Mouse (Mus musculus) cerebellum, adult 9-11 months (tissue): ENCODE data around the gene Hist2h2aa1.
"Not testable (repeated sequence)": the region's sequence is repeated elsewhere in the genome, so short reads cannot be mapped to it uniquely, and the experiment has no call there.

ENCODE experiments used
- DNase-seq: peaks from one replicate; pipeline ENCODE4 v3.0.0; 2022

Hist2h2aa1 gene

GRCm38 (mm10) chr3:96245003-96245886 lies at the start of gene Hist2h2aa1:
Gene Hist2h2aa1, plus strand, starts transcription at chr3:96245497.
- peak; percentile 94 for DNase-seq

GRCm38 (mm10) chr3:96195616-96196313 lies 49.5 kb upstream of the Hist2h2aa1 start:
- DNase-seq = no peak

- DNase-seq = no peak
Observed at GRCm38 (mm10) chr3:96196437-96197128, 48.7 kb upstream of the Hist2h2aa1 start.

- DNase-seq = peak; percentile 93
Observed at GRCm38 (mm10) chr3:96197129-96197749, 48.1 kb upstream of the Hist2h2aa1 start.

GRCm38 (mm10) chr3:96198181-96198580 lies 47.1 kb upstream of the Hist2h2aa1 start:
- no peak for DNase-seq

- DNase-seq = not testable (repeated sequence)
Observed at GRCm38 (mm10) chr3:96198601-96199251, 46.6 kb upstream of the Hist2h2aa1 start.

- DNase-seq = no peak
Observed at GRCm38 (mm10) chr3:96199731-96200130, 45.6 kb upstream of the Hist2h2aa1 start.

- no peak for DNase-seq
Observed at GRCm38 (mm10) chr3:96207819-96208218, 37.5 kb upstream of the Hist2h2aa1 start.

- no peak for DNase-seq
Observed at GRCm38 (mm10) chr3:96209242-96209641, 36.1 kb upstream of the Hist2h2aa1 start.

- DNase-seq = peak; percentile 62
Observed at GRCm38 (mm10) chr3:96219191-96219641, 26.1 kb upstream of the Hist2h2aa1 start.

GRCm38 (mm10) chr3:96219661-96220130 lies 25.6 kb upstream of the Hist2h2aa1 start, which contains the start of the genes Bola1 and Hist2h2ab:
Gene Bola1, minus strand, starts transcription at chr3:96219709.
Gene Hist2h2ab, plus strand, starts transcription at chr3:96219865.
- peak; percentile 87 for DNase-seq

- DNase-seq = not testable (repeated sequence)
Observed at GRCm38 (mm10) chr3:96220131-96220764, 25.0 kb upstream of the Hist2h2aa1 start.

- peak; percentile 92 for DNase-seq
Observed at GRCm38 (mm10) chr3:96220765-96221639, 24.3 kb upstream of the Hist2h2aa1 start, which contains the start of the genes Hist2h2ac and Hist2h2be. Gene Hist2h2ac, minus strand, starts transcription at chr3:96220880. Gene Hist2h2be, plus strand, starts transcription at chr3:96221119.

- peak; percentile 43 for DNase-seq
Observed at GRCm38 (mm10) chr3:96221640-96222038, 23.7 kb upstream of the Hist2h2aa1 start.

GRCm38 (mm10) chr3:96222774-96223173 lies 22.5 kb upstream of the Hist2h2aa1 start:
- DNase-seq = peak; percentile 52

GRCm38 (mm10) chr3:96225421-96225820 lies 19.9 kb upstream of the Hist2h2aa1 start:
- DNase-seq = no peak

- DNase-seq = no peak
Observed at GRCm38 (mm10) chr3:96226695-96227648, 18.3 kb upstream of the Hist2h2aa1 start.

GRCm38 (mm10) chr3:96228828-96229227 lies 16.5 kb upstream of the Hist2h2aa1 start:
- DNase-seq = no peak

- DNase-seq = no peak
Observed at GRCm38 (mm10) chr3:96230404-96230803, 14.9 kb upstream of the Hist2h2aa1 start.
